Mouse (Mus musculus) liver, embryonic 13.5 days (tissue): ENCODE data around the gene Ubl3. TPM values are rescaled to one million over a fixed set of nuclear protein-coding genes. Genes with fewer than 3 reads are reported as not detected.
A peak's percentile ranks its signal among the peaks of the same experiment; 100 is the strongest.

ENCODE experiments used
- ATAC-seq: fragments of 200-750 bp; cut with Nextera tagmentation; 2 replicates; pipeline ENCODE4 v1.8.0; 2017; ENCODE audit warnings: low read depth, mild to moderate bottlenecking, moderate number of reproducible peaks, moderate library complexity
- DNase-seq: peaks from one replicate; pipeline ENCODE4 v3.0.0; 2022
- H3K27ac ChIP-seq: fragments of 300-500 bp; sonication (generic); 2 replicates; pipeline ENCODE4 v1.5.1; 2015; ENCODE audit warnings: moderate library complexity, mild to moderate bottlenecking, inconsistent platforms
- H3K27me3 ChIP-seq: fragments of 300-500 bp; sonication (generic); 2 replicates; pipeline ENCODE4 v1.6.1; 2015; ENCODE audit warnings: mild to moderate bottlenecking, inconsistent platforms
- H3K36me3 ChIP-seq: fragments of 300-500 bp; sonication (generic); 2 replicates; pipeline ENCODE4 v1.6.1; 2015; ENCODE audit warnings: mild to moderate bottlenecking, inconsistent platforms
- H3K4me1 ChIP-seq: fragments of 300-500 bp; sonication (generic); replicated peaks from 2 replicates; pipeline ENCODE4 v1.6.1; 2015; ENCODE audit warnings: inconsistent platforms
- H3K4me2 ChIP-seq: fragments of 300-500 bp; sonication (generic); 2 replicates; pipeline ENCODE4 v1.6.1; 2015; ENCODE audit warnings: inconsistent platforms, mild to moderate bottlenecking, moderate library complexity
- H3K4me3 ChIP-seq: fragments of 300-500 bp; sonication (generic); replicated peaks from 2 replicates; pipeline ENCODE4 v1.5.1; 2015; ENCODE audit warnings: mild to moderate bottlenecking, inconsistent platforms
- H3K9ac ChIP-seq: fragments of 300-500 bp; sonication (generic); 2 replicates; pipeline ENCODE4 v1.6.1; 2015; ENCODE audit warnings: mild to moderate bottlenecking, inconsistent platforms
- H3K9me3 ChIP-seq: fragments of 300-500 bp; sonication (generic); replicated peaks from 2 replicates; pipeline ENCODE4 v1.6.1; 2016; ENCODE audit warnings: inconsistent platforms
- WGBS: fragments of 180-500 bp; shearing (Covaris S2); methylation state at CpG from one replicate; pipeline ENCODE4 v1.1.7; 2015; ENCODE audit not compliant: insufficient replicate concordance; 5-methylcytosine and 5-hydroxymethylcytosine counted together
- polyA plus RNA-seq: library from polyadenylated mRNA; unstranded; fragments of >200 nt; fragmentation: Nextera tagmentation; extraction: Ambion mirVana; gene quantifications from 2 replicates; pipeline ENCODE4 v1.2.1, GENCODE M21; 2015

Gene Ubl3
- polyA plus RNA-seq, 1 experiment from 2014 or later, result 18.5 TPM

GRCm38 (mm10) chr5:148523202-148523971 is 29.2 kb downstream of the Ubl3 start:
- H3K4me3 ChIP-seq, result no peak overlapping the region
- WGBS, result 68% methylated on average over 5 of the region's 5 CpGs
- no peak overlapping the region for H3K9ac ChIP-seq
- H3K4me2 ChIP-seq, result no peak overlapping the region
- no peaks in the 10 kb centered on the region for H3K9me3 ChIP-seq
- no peaks in the 10 kb centered on the region for H3K36me3 ChIP-seq
- H3K4me1 ChIP-seq, result peaks cover 13% of the 10 kb centered on the region
- ATAC-seq (no peak), DNase-seq (no peak)
- no peak overlapping the region for H3K27ac ChIP-seq
- no peaks in the 10 kb centered on the region for H3K27me3 ChIP-seq

- H3K27me3 ChIP-seq, result no peaks in the 10 kb centered on the region
- no peak overlapping the region for H3K4me3 ChIP-seq
- no peak overlapping the region for H3K9ac ChIP-seq
- DNase-seq, result no peak
- no peak for ATAC-seq
- whole genome bisulfite sequencing, result 60% methylated on average over 3 of the region's 3 CpGs
- H3K36me3 ChIP-seq, result no peaks in the 10 kb centered on the region
- no peak overlapping the region for H3K4me2 ChIP-seq
- H3K27ac ChIP-seq, result no peak overlapping the region
- H3K4me1 ChIP-seq, result peaks cover 9% of the 10 kb centered on the region
- H3K9me3 ChIP-seq, result no peaks in the 10 kb centered on the region
These were observed 30.2 kb downstream of the Ubl3 start for GRCm38 (mm10) chr5:148522378-148522777.

GRCm38 (mm10) chr5:148517445-148517844 is 35.1 kb downstream of the Ubl3 start:
- WGBS, result 59% methylated on average over 4 of the region's 4 CpGs
- no peak for ATAC-seq
- H3K9ac ChIP-seq, result no peak overlapping the region

GRCm38 (mm10) chr5:148512042-148512640 is 40.4 kb downstream of the Ubl3 start:
- WGBS, result 65% methylated on average over 5 of the region's 5 CpGs
- H3K4me3 ChIP-seq, result no peak overlapping the region
- H3K9ac ChIP-seq, result no peak overlapping the region
- H3K27me3 ChIP-seq, result no peaks in the 10 kb centered on the region
- no peak for ATAC-seq
- no peak overlapping the region for H3K4me2 ChIP-seq
- H3K36me3 ChIP-seq, result peaks cover 17% of the 10 kb centered on the region; the same call in 1 of the 2 replicates
- DNase-seq, result no peak
- no peaks in the 10 kb centered on the region for H3K9me3 ChIP-seq
- peaks cover 60% of the 10 kb centered on the region for H3K4me1 ChIP-seq
- H3K27ac ChIP-seq, result no peak overlapping the region

More at GRCm38 (mm10) chr5:148517445-148517844, 35.1 kb downstream of the Ubl3 start:
- no peak overlapping the region for H3K4me3 ChIP-seq
- H3K27me3 ChIP-seq, result no peaks in the 10 kb centered on the region
- no peak overlapping the region for H3K4me2 ChIP-seq
- peaks cover 24% of the 10 kb centered on the region for H3K4me1 ChIP-seq
- no peaks in the 10 kb centered on the region for H3K36me3 ChIP-seq
- no peak overlapping the region for H3K27ac ChIP-seq
- H3K9me3 ChIP-seq, result no peaks in the 10 kb centered on the region
- DNase-seq, result no peak

GRCm38 (mm10) chr5:148510265-148510664 is 42.3 kb downstream of the Ubl3 start:
- WGBS, result 12% methylated on average over 2 of the region's 2 CpGs
- H3K27me3 ChIP-seq, result no peaks in the 10 kb centered on the region
- DNase-seq (no peak), ATAC-seq (peak; percentile 76)
- peaks cover 35% of the 10 kb centered on the region for H3K36me3 ChIP-seq
- H3K9me3 ChIP-seq, result no peaks in the 10 kb centered on the region
- H3K27ac ChIP-seq, result no peak overlapping the region; the same call in 1 of the 2 replicates
- H3K4me2 ChIP-seq, result no peak overlapping the region
- no peak overlapping the region for H3K9ac ChIP-seq
- no peak overlapping the region for H3K4me3 ChIP-seq
- H3K4me1 ChIP-seq, result peaks cover 60% of the 10 kb centered on the region

GRCm38 (mm10) chr5:148509731-148510130 is 42.9 kb downstream of the Ubl3 start:
- no peaks in the 10 kb centered on the region for H3K27me3 ChIP-seq
- no peak overlapping the region for H3K4me3 ChIP-seq
- 40% methylated on average over 7 of the region's 7 CpGs for WGBS
- H3K9ac ChIP-seq, result no peak overlapping the region
- H3K36me3 ChIP-seq, result peaks cover 37% of the 10 kb centered on the region
- H3K4me1 ChIP-seq, result peaks cover 54% of the 10 kb centered on the region
- no peaks in the 10 kb centered on the region for H3K9me3 ChIP-seq
- DNase-seq (no peak), ATAC-seq (peak; percentile 16; the same call in 1 of the 2 replicates)
- H3K4me2 ChIP-seq, result 0 out of 2 replicates have a peak overlapping the region, but pooled peaks have one; percentile 21
- peak overlapping the region; percentile 37; the same call in 1 of the 2 replicates for H3K27ac ChIP-seq

- ATAC-seq, result peak; percentile 89
- Histone ChIP-seq H3K27me3 (no peaks in the 10 kb centered on the region), H3K9me3 (no peaks in the 10 kb centered on the region), H3K9ac (0 out of 2 replicates have a peak overlapping the region, but pooled peaks have one; percentile 12), H3K36me3 (peaks cover 37% of the 10 kb centered on the region), H3K4me2 (peak overlapping the region; percentile 21), H3K4me3 (no peak overlapping the region), H3K27ac (no peak overlapping the region), H3K4me1 (peaks cover 50% of the 10 kb centered on the region)
- DNase-seq, result peak; percentile 46
- WGBS, result 49% methylated on average over 11 of the region's 11 CpGs
These were observed 43.5 kb downstream of the Ubl3 start for GRCm38 (mm10) chr5:148508901-148509604.

- no peaks in the 10 kb centered on the region for H3K27me3 ChIP-seq
- no peak overlapping the region for H3K4me3 ChIP-seq
- DNase-seq (no peak), ATAC-seq (no peak)
- WGBS, result 88% methylated on average over 17 of the region's 17 CpGs
- no peaks in the 10 kb centered on the region for H3K9me3 ChIP-seq
- no peak overlapping the region for H3K9ac ChIP-seq
- peaks cover 33% of the 10 kb centered on the region for H3K36me3 ChIP-seq
- no peak overlapping the region for H3K4me2 ChIP-seq
- peaks cover 20% of the 10 kb centered on the region for H3K4me1 ChIP-seq
- no peak overlapping the region for H3K27ac ChIP-seq
These were observed 47.2 kb downstream of the Ubl3 start for GRCm38 (mm10) chr5:148505381-148505780.

GRCm38 (mm10) chr5:148502237-148502636 is 50.4 kb downstream of the Ubl3 start:
- H3K4me1 ChIP-seq, result peaks cover 6% of the 10 kb centered on the region; the same call in 1 of the 2 replicates
- H3K4me3 ChIP-seq, result no peak overlapping the region
- no peak overlapping the region for H3K9ac ChIP-seq
- H3K27me3 ChIP-seq, result no peaks in the 10 kb centered on the region
- WGBS, result 77% methylated on average over 6 of the region's 6 CpGs
- DNase-seq (no peak), ATAC-seq (no peak)
- H3K4me2 ChIP-seq, result no peak overlapping the region
- peaks cover 21% of the 10 kb centered on the region for H3K36me3 ChIP-seq
- no peak overlapping the region for H3K27ac ChIP-seq
- H3K9me3 ChIP-seq, result no peaks in the 10 kb centered on the region

- peaks cover 6% of the 10 kb centered on the region; the same call in 1 of the 2 replicates for H3K4me1 ChIP-seq
- H3K4me2 ChIP-seq, result no peak overlapping the region
- no peak overlapping the region for H3K4me3 ChIP-seq
- WGBS, result 56% methylated on average over 6 of the region's 6 CpGs
- ATAC-seq (no peak), DNase-seq (no peak)
- no peaks in the 10 kb centered on the region for H3K27me3 ChIP-seq
- no peaks in the 10 kb centered on the region for H3K9me3 ChIP-seq
- no peak overlapping the region for H3K9ac ChIP-seq
- H3K36me3 ChIP-seq, result peaks cover 13% of the 10 kb centered on the region
- H3K27ac ChIP-seq, result no peak overlapping the region
These were observed 51.2 kb downstream of the Ubl3 start for GRCm38 (mm10) chr5:148501228-148501957.

- ATAC-seq (no peak), DNase-seq (no peak)
- 69% methylated on average over 8 of the region's 8 CpGs for WGBS
- no peaks in the 10 kb centered on the region for H3K27me3 ChIP-seq
- H3K9ac ChIP-seq, result no peak overlapping the region
- no peaks in the 10 kb centered on the region for H3K9me3 ChIP-seq
- H3K4me3 ChIP-seq, result no peak overlapping the region
- H3K4me2 ChIP-seq, result no peak overlapping the region
- peaks cover 6% of the 10 kb centered on the region for H3K4me1 ChIP-seq
- H3K27ac ChIP-seq, result no peak overlapping the region
- H3K36me3 ChIP-seq, result peaks cover 4% of the 10 kb centered on the region
These were observed 52.1 kb downstream of the Ubl3 start for GRCm38 (mm10) chr5:148500516-148500915.
